Mouse (Mus musculus) mammary gland, adult 2 months (tissue): ENCODE results near the gene Gm15155. TPM values are rescaled to one million over a fixed set of nuclear protein-coding genes. Genes with fewer than 3 reads are reported as not detected.

ENCODE experiments used
- polyA plus RNA-seq: library from polyadenylated mRNA; depleted of rRNA; stranded (reverse); fragments of >200 nt; gene quantifications from 2 replicates; pipeline ENCODE4 v1.2.3, GENCODE M21; 2012; ENCODE audit warnings: low replicate concordance; rRNA removed

Gene Gm15155
- polyA plus RNA-seq: not detected in 2 replicates

DNA sequence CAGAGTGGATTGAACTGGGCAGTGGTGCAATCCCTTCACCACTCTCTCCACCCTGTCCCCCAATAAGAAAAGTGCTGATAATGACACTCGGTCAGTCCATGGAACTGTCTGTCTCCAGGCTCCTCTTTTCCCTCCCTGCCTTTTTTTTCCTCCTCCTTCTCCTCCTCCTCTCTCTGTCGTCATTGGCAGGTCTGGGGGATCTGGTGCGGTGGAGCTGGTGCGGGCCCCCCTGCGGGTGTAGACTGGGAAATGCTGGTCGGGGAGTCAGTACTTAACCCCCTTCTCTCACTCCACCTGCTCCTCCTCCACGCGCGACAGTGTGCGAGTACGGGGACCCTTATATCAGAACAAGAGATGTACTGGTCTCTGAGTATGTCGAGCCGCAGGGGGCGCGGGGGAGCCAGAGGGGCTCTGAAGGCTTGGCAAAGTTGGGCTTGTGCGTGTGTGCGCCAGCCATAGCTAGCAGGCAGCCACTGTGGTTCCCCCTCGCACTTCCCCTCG, at the start of gene Gm15155:
Gene Gm15155, plus strand, starts transcription at position 401 of the 501 bp plus-strand sequence.

GRCm38 (mm10) chrX:155623701-155624281, 750 bp upstream of the Gm15155 start, which contains the start of gene Ptchd1:
TSS of gene Ptchd1 (minus strand) at chrX:155623814.

Other genes starting within 250 kb of the Gm15155 start
- gene Ptchd1, start 927 bp upstream of the Gm15155 start, polyA plus RNA-seq: 0.36 and 0.37 TPM in 2 replicates